Mouse (Mus musculus) embryonic facial prominence, embryonic 14.5 days (tissue): ENCODE data around the gene Adcy2. TPM values are rescaled to one million over a fixed set of nuclear protein-coding genes. Genes with fewer than 3 reads are reported as not detected.
A peak's percentile ranks its signal among the peaks of the same experiment; 100 is the strongest.

ENCODE experiments used
- ATAC-seq: fragments of 200-750 bp; cut with Nextera tagmentation; 2 replicates; pipeline ENCODE4 v1.8.0; 2017; ENCODE audit warnings: low read depth, moderate number of reproducible peaks, moderate TSS enrichment
- DNase-seq: peaks from one replicate; pipeline ENCODE4 v3.0.0-alpha.2; 2015; ENCODE audit warnings: low spot score
- H3K27ac ChIP-seq: fragments of 300-500 bp; sonication (generic); replicated peaks from 2 replicates; pipeline ENCODE4 v1.5.1; 2014; ENCODE audit warnings: low read depth, mild to moderate bottlenecking, low read length, moderate library complexity
- H3K27me3 ChIP-seq: fragments of 300-500 bp; sonication (generic); replicated peaks from 2 replicates; pipeline ENCODE4 v1.6.1; 2014; ENCODE audit warnings: low read length; ENCODE audit not compliant: control insufficient read depth, insufficient read depth
- H3K36me3 ChIP-seq: fragments of 300-500 bp; sonication (generic); 2 replicates; pipeline ENCODE4 v1.6.1; 2014; ENCODE audit warnings: low read length, mixed read lengths; ENCODE audit not compliant: control insufficient read depth, insufficient read depth
- H3K4me1 ChIP-seq: fragments of 300-500 bp; sonication (generic); 2 replicates; pipeline ENCODE4 v1.6.1; 2014; ENCODE audit warnings: antibody characterized with exemption, low read length; ENCODE audit not compliant: control insufficient read depth, insufficient read depth
- H3K4me2 ChIP-seq: fragments of 300-500 bp; sonication (generic); 2 replicates; pipeline ENCODE4 v1.6.1; 2014; ENCODE audit warnings: low read depth, mild to moderate bottlenecking, low read length, moderate library complexity, mixed read lengths
- H3K4me3 ChIP-seq: fragments of 300-500 bp; sonication (generic); 2 replicates; pipeline ENCODE4 v1.5.1; 2014; ENCODE audit warnings: low read depth, mild to moderate bottlenecking, low read length
- H3K9ac ChIP-seq: fragments of 300-500 bp; sonication (generic); 2 replicates; pipeline ENCODE4 v1.6.1; 2014; ENCODE audit warnings: low read depth, mild to moderate bottlenecking, low read length, moderate library complexity, mixed read lengths
- H3K9me3 ChIP-seq: fragments of 300-500 bp; sonication (generic); 2 replicates; pipeline ENCODE4 v1.6.1; 2016; ENCODE audit warnings: low read length; ENCODE audit not compliant: control insufficient read depth
- WGBS: fragments of 180-500 bp; shearing (Covaris S2); extraction: QIAGEN DNeasy Blood & Tissue Kit; methylation state at CpG from one replicate; pipeline ENCODE4 v1.1.7; 2014; 5-methylcytosine and 5-hydroxymethylcytosine counted together
- polyA plus RNA-seq: library from polyadenylated mRNA; unstranded; fragments of >200 nt; fragmentation: Nextera tagmentation; extraction: Ambion mirVana; gene quantifications from 2 replicates; pipeline ENCODE4 v1.2.1, GENCODE M21; 2014

Adcy2 gene
- polyA plus RNA-seq, result 9.1 and 11.2 TPM in 2 replicates

GRCm38 (mm10) chr13:68998918-68999801 lies at the start of gene Adcy2:
Adcy2 (minus strand) TSS chr13:68999541.
- WGBS, result 0% methylated on average over 28 of the region's 106 CpGs
- H3K9me3 ChIP-seq, result no peaks in the 10 kb centered on the region
- H3K27ac ChIP-seq, result peak within 1 kb of the TSS; percentile 63
- ATAC-seq, result peak; percentile 93
- H3K36me3 ChIP-seq, result no peaks in the 10 kb centered on the region
- H3K27me3 ChIP-seq, result peaks cover 4% of the 10 kb centered on the region; the same call in 1 of the 2 replicates
- H3K9ac ChIP-seq, result peak within 1 kb of the TSS; percentile 76
- peak; percentile 88 for DNase-seq
- H3K4me3 ChIP-seq, result peak within 1 kb of the TSS; percentile 66
- peaks cover 8% of the 10 kb centered on the region for H3K4me1 ChIP-seq
- peak within 1 kb of the TSS; percentile 91 for H3K4me2 ChIP-seq

- no peak for DNase-seq
- Histone ChIP-seq H3K27me3 (no peaks in the 10 kb centered on the region), H3K4me1 (no peaks in the 10 kb centered on the region), H3K36me3 (no peaks in the 10 kb centered on the region), H3K9ac (no peak overlapping the region), H3K27ac (no peak overlapping the region), H3K4me3 (no peak overlapping the region), H3K4me2 (no peak overlapping the region), H3K9me3 (no peaks in the 10 kb centered on the region)
- WGBS, result 79% methylated on average over 5 of the region's 5 CpGs
- no peak for ATAC-seq
Measured at GRCm38 (mm10) chr13:69036991-69037597, 37.8 kb upstream of the Adcy2 start.

GRCm38 (mm10) chr13:69034621-69035020 lies 35.3 kb upstream of the Adcy2 start:
- DNase-seq (no peak), ATAC-seq (no peak)
- Histone ChIP-seq H3K4me1 (no peaks in the 10 kb centered on the region), H3K27me3 (no peaks in the 10 kb centered on the region), H3K4me3 (no peak overlapping the region), H3K9me3 (no peaks in the 10 kb centered on the region), H3K4me2 (no peak overlapping the region), H3K27ac (no peak overlapping the region), H3K36me3 (no peaks in the 10 kb centered on the region), H3K9ac (no peak overlapping the region)
- WGBS, result 83% methylated on average over 1 of the region's 1 CpGs

- no peak overlapping the region for H3K4me2 ChIP-seq
- no peak overlapping the region for H3K27ac ChIP-seq
- 74% methylated on average over 7 of the region's 7 CpGs for WGBS
- H3K27me3 ChIP-seq, result no peaks in the 10 kb centered on the region
- H3K36me3 ChIP-seq, result no peaks in the 10 kb centered on the region
- H3K4me1 ChIP-seq, result no peaks in the 10 kb centered on the region
- H3K4me3 ChIP-seq, result no peak overlapping the region
- no peak for ATAC-seq
- no peak for DNase-seq
- no peak overlapping the region for H3K9ac ChIP-seq
- H3K9me3 ChIP-seq, result no peaks in the 10 kb centered on the region
Measured at GRCm38 (mm10) chr13:69033532-69033931, 34.2 kb upstream of the Adcy2 start.

GRCm38 (mm10) chr13:69029078-69029757 lies 29.9 kb upstream of the Adcy2 start:
- DNase-seq (no peak), ATAC-seq (no peak)
- Histone ChIP-seq H3K27ac (no peak overlapping the region), H3K36me3 (no peaks in the 10 kb centered on the region), H3K4me2 (no peak overlapping the region), H3K27me3 (no peaks in the 10 kb centered on the region), H3K9ac (no peak overlapping the region), H3K4me3 (no peak overlapping the region), H3K4me1 (no peaks in the 10 kb centered on the region), H3K9me3 (no peaks in the 10 kb centered on the region)
- WGBS, result 77% methylated on average over 4 of the region's 4 CpGs

- ATAC-seq (no peak), DNase-seq (no peak)
- Histone ChIP-seq H3K27ac (no peak overlapping the region), H3K9me3 (no peaks in the 10 kb centered on the region), H3K4me1 (no peaks in the 10 kb centered on the region), H3K36me3 (no peaks in the 10 kb centered on the region), H3K27me3 (no peaks in the 10 kb centered on the region), H3K4me2 (no peak overlapping the region), H3K9ac (no peak overlapping the region), H3K4me3 (no peak overlapping the region)
- 22% methylated on average over 2 of the region's 2 CpGs for WGBS
Measured at GRCm38 (mm10) chr13:69024964-69025363, 25.6 kb upstream of the Adcy2 start.

GRCm38 (mm10) chr13:69023239-69023638 lies 23.9 kb upstream of the Adcy2 start:
- WGBS, result 77% methylated on average over 2 of the region's 2 CpGs
- H3K4me3 ChIP-seq, result no peak overlapping the region
- no peaks in the 10 kb centered on the region for H3K27me3 ChIP-seq
- no peak overlapping the region for H3K9ac ChIP-seq
- DNase-seq (no peak), ATAC-seq (no peak)
- no peak overlapping the region for H3K27ac ChIP-seq
- no peaks in the 10 kb centered on the region for H3K36me3 ChIP-seq
- H3K9me3 ChIP-seq, result no peaks in the 10 kb centered on the region
- no peaks in the 10 kb centered on the region for H3K4me1 ChIP-seq
- H3K4me2 ChIP-seq, result no peak overlapping the region

- no peak overlapping the region for H3K4me3 ChIP-seq
- H3K9me3 ChIP-seq, result no peaks in the 10 kb centered on the region
- WGBS, result 64% methylated on average over 2 of the region's 2 CpGs
- H3K27me3 ChIP-seq, result no peaks in the 10 kb centered on the region
- no peak overlapping the region for H3K27ac ChIP-seq
- no peak overlapping the region for H3K9ac ChIP-seq
- DNase-seq (no peak), ATAC-seq (no peak)
- no peaks in the 10 kb centered on the region for H3K4me1 ChIP-seq
- H3K4me2 ChIP-seq, result no peak overlapping the region
- no peaks in the 10 kb centered on the region for H3K36me3 ChIP-seq
Measured at GRCm38 (mm10) chr13:69020574-69020973, 21.2 kb upstream of the Adcy2 start.
